Mouse (Mus musculus) MEL (cell line): ENCODE results near the gene Fam69a. TPM values are rescaled to one million over a fixed set of nuclear protein-coding genes. Genes with fewer than 3 reads are reported as not detected.
"Not testable (repeated sequence)": the region's sequence is repeated elsewhere in the genome, so short reads cannot be mapped to it uniquely, and the experiment has no call there.

ENCODE experiments used
- DNase-seq: peaks from one replicate; pipeline ENCODE4 v3.0.0; 2011; ENCODE audit warnings: low read depth, low spot score
- H3K27ac ChIP-seq: 2 replicates; pipeline ENCODE4 v1.5.1; 2012; ENCODE audit warnings: low read depth, mild to moderate bottlenecking, control low read depth, low read length, moderate library complexity; ENCODE audit not compliant: control insufficient read depth
- H3K27me3 ChIP-seq, 2 experiments: fragments of 150-350 bp in 1 of 2; sonication (generic) in 1 of 2; 2 replicates each; pipeline ENCODE4 v1.6.1; 2012; ENCODE audit warnings: low read length in 2 of 2, mild to moderate bottlenecking in 2 of 2, improper control_type of control experiment in 1 of 2, moderate library complexity in 1 of 2; ENCODE audit not compliant: insufficient read depth in 2 of 2, control insufficient read depth in 1 of 2
- H3K36me3 ChIP-seq, 2 experiments: 2 replicates each; pipeline ENCODE4 v1.6.1; 2012 to 2014; ENCODE audit warnings: low read length in 2 of 2, improper control_type of control experiment in 1 of 2, inconsistent platforms in 1 of 2, mild to moderate bottlenecking in 1 of 2; ENCODE audit not compliant: insufficient read depth in 2 of 2, control insufficient read depth in 1 of 2
- H3K4me1 ChIP-seq, 2 experiments: fragments of 150-350 bp in 1 of 2; sonication (generic) in 1 of 2; 2 replicates each; pipeline ENCODE4 v1.6.1; 2012; ENCODE audit warnings: low read length in 2 of 2, improper control_type of control experiment in 1 of 2, mild to moderate bottlenecking in 1 of 2; ENCODE audit not compliant: insufficient read depth in 2 of 2, control insufficient read depth in 1 of 2
- H3K4me3 ChIP-seq, 2 experiments: fragments of 150-350 bp in 1 of 2; sonication (generic) in 1 of 2; 2 replicates each; pipeline ENCODE4 v1.5.1; 2012; ENCODE audit warnings: low read depth in 2 of 2, low read length in 2 of 2, mild to moderate bottlenecking in 2 of 2, moderate library complexity in 2 of 2, control low read depth in 1 of 2, improper control_type of control experiment in 1 of 2; ENCODE audit not compliant: control insufficient read depth in 1 of 2, insufficient read depth in 1 of 2
- H3K79me2 ChIP-seq: 2 replicates; pipeline ENCODE4 v1.6.1; 2012; ENCODE audit warnings: mild to moderate bottlenecking, low read length, moderate library complexity; ENCODE audit not compliant: control insufficient read depth, poor library complexity, insufficient read depth
- H3K9ac ChIP-seq: 2 replicates; pipeline ENCODE4 v1.6.1; 2012; ENCODE audit warnings: low read depth, mild to moderate bottlenecking, control low read depth, low read length, moderate library complexity; ENCODE audit not compliant: control insufficient read depth, poor library complexity, severe bottlenecking
- H3K9me3 ChIP-seq: fragments of 150-350 bp; sonication (generic); replicated peaks from 2 replicates; pipeline ENCODE4 v1.6.1; 2012; ENCODE audit warnings: mild to moderate bottlenecking, low read length, improper control_type of control experiment, moderate library complexity; ENCODE audit not compliant: insufficient read depth
- BHLHE40 ChIP-seq: IDR thresholded peaks from 2 replicates; pipeline ENCODE4 v1.6.1; 2012; ENCODE audit warnings: low read depth, mild to moderate bottlenecking, inconsistent platforms, low read length, improper control_type of control experiment, borderline replicate concordance
- CHD1 ChIP-seq: IDR thresholded peaks from 2 replicates; pipeline ENCODE4 v1.6.1; 2012; ENCODE audit warnings: low read depth, mild to moderate bottlenecking, inconsistent platforms, low read length, improper control_type of control experiment
- CHD2 ChIP-seq: IDR thresholded peaks from 2 replicates; pipeline ENCODE4 v1.6.1; 2011; ENCODE audit warnings: low read length, improper control_type of control experiment
- CTCF ChIP-seq, 3 experiments: IDR thresholded peaks in 2 of 3; conservative IDR thresholded peaks in 1 of 3; 2 replicates each; pipeline ENCODE4 v1.5.1; 2011 to 2012; ENCODE audit warnings: low read length in 3 of 3, low read depth in 2 of 3, mild to moderate bottlenecking in 2 of 3, improper control_type of control experiment in 1 of 3, inconsistent platforms in 1 of 3, mixed read lengths in 1 of 3, moderate library complexity in 1 of 3; ENCODE audit not compliant: control insufficient read depth in 1 of 3, insufficient read depth in 1 of 3, poor library complexity in 1 of 3, severe bottlenecking in 1 of 3
- ELF1 ChIP-seq: IDR thresholded peaks from 2 replicates; pipeline ENCODE4 v1.6.1; 2014; ENCODE audit warnings: low read depth, mild to moderate bottlenecking, inconsistent platforms, low read length, improper control_type of control experiment, moderate library complexity
- EP300 ChIP-seq, 2 experiments: IDR thresholded peaks; 2 replicates each; pipeline ENCODE4 v1.6.1; 2011; ENCODE audit warnings: improper control_type of control experiment in 2 of 2, low read length in 2 of 2, low read depth in 1 of 2, mild to moderate bottlenecking in 1 of 2
- ETS1 ChIP-seq: IDR thresholded peaks from 2 replicates; pipeline ENCODE4 v1.6.1; 2012; ENCODE audit warnings: low read depth, mild to moderate bottlenecking, inconsistent platforms, low read length, improper control_type of control experiment, moderate library complexity
- GABPA ChIP-seq: IDR thresholded peaks from 2 replicates; pipeline ENCODE4 v1.6.1; 2012; ENCODE audit warnings: low read depth, mild to moderate bottlenecking, inconsistent platforms, low read length, improper control_type of control experiment, moderate library complexity
- GATA1 ChIP-seq: IDR thresholded peaks from 2 replicates; pipeline ENCODE4 v1.6.1; 2011; ENCODE audit warnings: low read depth, low read length, improper control_type of control experiment
- HCFC1 ChIP-seq: IDR thresholded peaks from 2 replicates; pipeline ENCODE4 v1.6.1; 2012; ENCODE audit warnings: low read depth, mild to moderate bottlenecking, inconsistent platforms, low read length, improper control_type of control experiment, moderate library complexity
- JUND ChIP-seq: IDR thresholded peaks from 2 replicates; pipeline ENCODE4 v1.6.1; 2011; ENCODE audit warnings: low read depth, mild to moderate bottlenecking, improper control_type of control experiment, low read length
- KAT2A ChIP-seq: conservative IDR thresholded peaks from 2 replicates; pipeline ENCODE4 v1.6.1; 2012; ENCODE audit warnings: low read depth, low read length, improper control_type of control experiment, inconsistent platforms
- MAX ChIP-seq: IDR thresholded peaks from 2 replicates; pipeline ENCODE4 v1.6.1; 2011; ENCODE audit warnings: low read length, improper control_type of control experiment
- MYB ChIP-seq: IDR thresholded peaks from 2 replicates; pipeline ENCODE4 v1.6.1; 2011; ENCODE audit warnings: mild to moderate bottlenecking, low read depth, low read length, improper control_type of control experiment
- NELFE ChIP-seq: IDR thresholded peaks from 2 replicates; pipeline ENCODE4 v1.6.1; 2011; ENCODE audit warnings: low read depth, low read length, improper control_type of control experiment
- RCOR1 ChIP-seq: IDR thresholded peaks from 2 replicates; pipeline ENCODE4 v1.6.1; 2012; ENCODE audit warnings: low read depth, mild to moderate bottlenecking, inconsistent platforms, low read length, improper control_type of control experiment
- SIN3A ChIP-seq: IDR thresholded peaks from 2 replicates; pipeline ENCODE4 v1.6.1; 2012; ENCODE audit warnings: low read length, improper control_type of control experiment, inconsistent platforms
- USF1 ChIP-seq: IDR thresholded peaks from 2 replicates; pipeline ENCODE4 v1.6.1; 2014; ENCODE audit warnings: low read depth, mild to moderate bottlenecking, inconsistent platforms, low read length, improper control_type of control experiment, moderate library complexity
- USF2 ChIP-seq, 2 experiments: IDR thresholded peaks; 2 replicates each; pipeline ENCODE4 v1.6.1; 2011 to 2012; ENCODE audit warnings: improper control_type of control experiment in 2 of 2, low read length in 2 of 2, borderline replicate concordance in 1 of 2, inconsistent platforms in 1 of 2, low read depth in 1 of 2, mild to moderate bottlenecking in 1 of 2; ENCODE audit not compliant: insufficient read depth in 1 of 2
- polyA plus RNA-seq, 2 experiments: library from polyadenylated mRNA; stranded (reverse) in 1 of 2; unstranded in 1 of 2; fragments of >175 nt in 1 of 2; fragments of >200 nt in 1 of 2; gene quantifications; 2 replicates each; pipeline versions ENCODE4 v1.2.1 to v1.2.4; 2012; ENCODE audit warnings: low replicate concordance in 2 of 2, low read depth in 1 of 2; ENCODE audit not compliant: insufficient read length in 2 of 2, insufficient read depth in 1 of 2, missing spikeins in 1 of 2
- total RNA-seq: library from RNA; depleted of rRNA; stranded (reverse); fragments of 300-350 nt; gene quantifications from 2 replicates; pipeline ENCODE4 v1.2.3, GENCODE M21; 2012

Fam69a gene
- total and polyA plus RNA-seq, 3 experiments, result 8.5 to 10.6 TPM; not detected in 1

DNA sequence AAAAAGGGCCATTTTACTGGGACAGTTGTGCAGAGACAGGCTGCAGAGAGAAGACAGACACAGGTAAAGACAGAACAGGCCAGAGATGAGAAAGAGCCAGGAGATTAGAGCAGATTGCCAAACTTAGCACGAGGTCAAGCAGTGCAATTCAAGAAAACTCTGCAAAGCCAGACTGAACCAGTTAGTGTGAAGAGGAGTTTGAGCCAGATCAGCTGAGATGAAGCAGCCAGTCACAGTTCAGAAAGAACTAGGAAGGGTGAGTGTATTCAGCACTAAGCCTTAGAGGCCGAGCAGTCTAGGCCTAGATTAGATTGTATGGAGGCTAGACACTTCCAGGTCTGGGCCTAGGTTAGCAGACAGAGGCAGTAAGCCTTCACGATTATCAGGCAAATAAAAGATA lies 47.2 kb downstream of the Fam69a start:
- Histone ChIP-seq H3K4me1 (peaks cover 12 to 18% of the 10 kb centered on the region in 2 experiments), H3K4me3 (peak overlapping the region; percentile 5 to 32; a peak in 2 of 4 replicates), H3K9ac (peak overlapping the region; percentile 20)

DNA sequence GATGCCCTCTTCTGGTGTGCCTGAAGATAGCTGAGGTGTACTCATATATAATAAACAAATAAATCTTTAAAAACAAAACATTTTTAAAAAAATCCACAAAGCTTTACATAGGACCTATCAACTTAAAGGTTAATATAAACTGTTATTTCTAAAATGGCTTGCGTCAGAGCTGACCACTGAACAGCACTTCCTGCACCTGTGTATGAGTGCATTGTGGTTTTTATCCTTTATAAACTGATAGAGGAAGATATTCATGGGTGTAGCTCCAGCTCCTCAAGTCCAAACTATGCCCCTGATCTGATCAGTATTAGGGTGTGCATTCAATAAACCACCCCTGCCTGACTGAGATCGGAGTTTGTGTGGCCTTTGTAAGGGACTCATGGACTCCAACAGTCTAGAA lies 48.0 kb downstream of the Fam69a start:
- DNase-seq, result no peak
- Histone ChIP-seq H3K4me1 (peaks cover 13 to 18% of the 10 kb centered on the region in 2 experiments), H3K9ac (peak overlapping the region; percentile 20), H3K36me3 (peaks cover 0 to 10% of the 10 kb centered on the region in 2 experiments; a peak in 2 of 4 replicates), H3K4me3 (no peak overlapping the region; a peak in 1 of 4 replicates), H3K27me3 (no peaks in the 10 kb centered on the region), H3K27ac (peak overlapping the region; percentile 67), H3K9me3 (no peaks in the 10 kb centered on the region), H3K79me2 (no peaks in the 10 kb centered on the region)
- no peak for TF ChIP-seq ETS1

More for the DNA sequence above, 47.2 kb downstream of the Fam69a start:
- Histone ChIP-seq H3K27me3 (no peaks in the 10 kb centered on the region), H3K36me3 (peaks cover 0 to 10% of the 10 kb centered on the region in 2 experiments; a peak in 2 of 4 replicates), H3K9me3 (no peaks in the 10 kb centered on the region), H3K79me2 (no peaks in the 10 kb centered on the region), H3K27ac (peak overlapping the region; percentile 67)
- DNase-seq, result peak; percentile 71
- peak in 1 of 2 experiments; percentile 41; a peak in 1 of 4 replicates for TF ChIP-seq EP300 (IDR thresholded peaks at IDR 0.05; ENCODE audit: low read depth in 1 of 2, low read length in 2 of 2)
- TF ChIP-seq CTCF (IDR thresholded peaks at IDR 0.05 in 2 of 3, conservative IDR thresholded peaks at IDR 0.05 in 1 of 3; ENCODE audit: control insufficient read depth in 1 of 3, insufficient read depth in 1 of 3, low read depth in 2 of 3, low read length in 3 of 3, poor library complexity in 1 of 3, severe bottlenecking in 1 of 3), result no peak
- peak; percentile 68 for TF ChIP-seq USF1
- no peak for TF ChIP-seq HCFC1
- no peak for TF ChIP-seq MYB
- TF ChIP-seq MAX, result no peak
- TF ChIP-seq CHD2, result no peak
- TF ChIP-seq SIN3A, result peak; percentile 43
- no peak for TF ChIP-seq JUND
- no peak for TF ChIP-seq BHLHE40
- 0 out of 2 replicates have a peak, but pooled peaks have one; percentile 7 for TF ChIP-seq RCOR1
- 0 out of 4 replicates have a peak, but pooled peaks of 1 of the 2 experiments have one; percentile 12 for TF ChIP-seq USF2 (IDR thresholded peaks at IDR 0.05; ENCODE audit: borderline replicate concordance in 1 of 2, insufficient read depth in 1 of 2, low read depth in 1 of 2, low read length in 2 of 2)
- no peak for TF ChIP-seq GABPA
- TF ChIP-seq NELFE, result no peak
- TF ChIP-seq ELF1, result 0 out of 2 replicates have a peak, but pooled peaks have one; percentile 46
- TF ChIP-seq CHD1, result no peak
- 0 out of 2 replicates have a peak, but pooled peaks have one; percentile 31 for TF ChIP-seq KAT2A
- TF ChIP-seq GATA1, result peak; percentile 24; the same call in 1 of the 2 replicates

DNA sequence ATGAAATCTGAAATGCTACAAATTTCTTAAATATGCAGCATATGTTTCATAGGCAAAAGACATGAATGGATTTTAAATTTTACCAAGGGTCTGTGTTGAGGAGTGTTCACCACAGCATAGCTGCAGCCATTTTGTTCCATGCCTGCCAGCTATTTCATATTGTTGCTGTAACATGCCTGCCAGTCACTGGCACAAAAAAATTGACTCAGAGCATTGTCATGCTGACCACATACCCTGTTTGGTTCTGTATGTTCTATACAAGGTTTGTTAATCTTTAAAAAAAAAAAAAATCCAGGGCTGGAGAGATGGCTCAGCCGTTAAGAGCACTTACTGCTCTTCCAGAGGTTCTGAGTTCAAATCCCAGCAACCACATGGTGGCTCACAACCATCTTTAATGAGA lies 48.4 kb downstream of the Fam69a start:
- Histone ChIP-seq H3K36me3 (peaks cover 0 to 10% of the 10 kb centered on the region in 2 experiments; a peak in 2 of 4 replicates), H3K4me1 (peaks cover 13 to 18% of the 10 kb centered on the region in 2 experiments)
- H3K79me2 ChIP-seq, H3K4me3 ChIP-seq, H3K9me3 ChIP-seq, H3K9ac ChIP-seq, DNase-seq, H3K27ac ChIP-seq, H3K27me3 ChIP-seq: not testable (repeated sequence)
